Mouse (Mus musculus): ENCODE results near the gene Primpol.

The Primpol gene

DNA sequence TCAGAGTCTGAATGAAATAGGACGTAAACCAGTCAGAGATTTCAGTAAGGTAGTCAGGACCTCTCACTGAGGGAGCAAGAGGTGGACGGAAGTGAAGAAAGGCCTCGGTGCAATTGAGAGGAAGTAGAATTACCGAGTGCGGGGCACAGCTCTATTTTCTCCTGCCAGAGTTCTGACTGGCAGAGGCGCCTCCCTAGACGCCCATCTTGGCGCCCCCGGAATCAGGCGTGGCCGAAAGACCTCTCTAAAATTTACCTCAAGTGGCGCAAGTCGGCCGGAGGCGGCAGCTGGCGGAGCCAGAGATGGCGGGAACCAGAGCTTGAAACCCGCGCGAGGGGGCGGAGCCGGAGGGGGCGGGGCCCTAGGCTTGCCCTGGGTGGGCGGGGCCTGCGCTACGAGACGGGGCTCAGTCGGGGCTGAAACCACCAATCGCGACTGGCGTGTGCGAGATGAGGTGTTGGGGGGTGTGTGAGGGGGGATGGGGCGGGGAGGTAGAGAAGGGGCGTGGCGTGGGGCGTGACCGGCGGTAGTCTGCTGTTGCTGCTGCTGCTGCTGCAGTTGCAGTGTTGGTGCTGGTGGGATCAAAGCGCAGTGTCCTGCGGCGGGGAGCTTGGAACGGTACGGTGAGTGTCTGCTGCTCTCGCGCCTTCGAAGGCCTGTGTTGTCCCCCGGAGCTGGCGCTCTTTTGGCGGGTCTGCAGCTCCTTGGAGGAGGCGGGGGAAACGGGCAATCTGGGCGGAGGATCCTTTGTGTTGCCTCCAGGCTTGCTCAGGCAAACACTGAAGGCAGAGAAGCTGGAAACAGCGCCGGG lies at the start of gene Primpol, which contains the start of gene Casp3:
Gene Primpol (minus strand): TSS at position 334 of the 811 bp plus-strand sequence.
Gene Casp3 (plus strand): TSS at position 413 of the 811 bp plus-strand sequence.
- DNase-seq, result peak; percentile 97

DNA sequence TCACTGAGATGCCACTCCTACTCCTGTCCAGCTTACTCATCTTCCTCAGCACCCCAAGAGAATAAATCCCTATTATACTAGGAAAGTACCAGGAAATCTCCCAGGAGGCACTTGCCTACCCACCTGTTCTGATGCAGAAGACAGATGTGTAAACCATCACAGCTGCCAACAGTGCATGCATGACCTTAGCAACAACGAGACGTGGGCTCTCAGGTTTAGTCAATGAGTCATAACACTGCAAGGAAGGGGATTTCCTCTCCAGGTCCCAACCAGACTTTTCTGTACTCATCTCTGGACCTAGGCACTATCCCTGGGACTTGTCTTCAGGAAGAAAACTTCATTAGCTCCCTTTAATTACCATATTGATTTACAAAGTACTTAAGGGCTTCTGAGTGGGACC lies 38.9 kb upstream of the Primpol start:
- DNase-seq, result no peak

DNA sequence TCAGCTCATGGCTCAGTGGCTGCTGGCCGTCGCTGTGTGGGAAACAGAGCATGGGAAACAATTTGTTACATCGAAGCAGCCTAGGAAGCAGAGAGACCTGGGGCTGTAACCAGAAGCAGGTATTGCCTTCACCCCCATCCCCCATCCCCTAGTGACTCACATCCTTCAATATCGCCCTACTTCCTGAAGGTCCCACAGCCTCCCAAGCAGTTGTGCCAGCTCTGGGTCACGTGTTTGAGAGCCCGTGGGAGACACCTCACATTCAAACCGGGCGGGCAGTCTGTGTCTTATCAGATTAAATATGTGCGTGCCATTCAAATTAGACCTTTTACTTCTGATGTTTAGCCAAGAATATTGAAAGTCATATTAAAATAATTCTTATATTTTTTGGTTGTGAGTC lies 34.9 kb upstream of the Primpol start:
- DNase-seq, result peak; percentile 22 to 43

DNA sequence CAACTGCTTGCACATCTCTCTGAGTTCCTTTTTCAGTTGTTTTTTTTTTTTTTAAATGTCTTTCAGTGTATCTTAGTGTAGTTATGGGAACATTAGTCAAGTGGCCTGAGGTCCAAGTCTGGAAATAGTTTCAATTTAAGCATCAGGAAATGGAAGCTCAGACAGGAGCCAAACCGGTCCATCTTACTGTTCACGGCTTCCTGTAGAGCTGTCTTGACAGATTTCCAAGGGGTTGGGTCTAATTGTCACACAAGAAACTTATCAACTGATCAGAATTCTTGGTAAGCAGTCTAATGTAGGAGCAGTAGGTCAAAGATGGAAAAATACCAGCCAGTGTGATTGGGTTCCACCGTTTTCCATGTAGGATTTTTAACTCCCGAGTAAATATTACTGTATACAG lies 31.4 kb upstream of the Primpol start:
- no peak for DNase-seq

GRCm38 (mm10) chr8:46641272-46641671 lies 24.3 kb upstream of the Primpol start:
- no peak for DNase-seq

- DNase-seq, result no peak
These were observed 22.8 kb upstream of the Primpol start for GRCm38 (mm10) chr8:46639852-46640251.

GRCm38 (mm10) chr8:46639010-46639571 lies 22.1 kb upstream of the Primpol start:
- DNase-seq, result peak; percentile 58 to 80

- DNase-seq, result no peak
These were observed 13.9 kb upstream of the Primpol start for GRCm38 (mm10) chr8:46630932-46631331.

GRCm38 (mm10) chr8:46630422-46630821 lies 13.4 kb upstream of the Primpol start:
- no peak for DNase-seq

DNA sequence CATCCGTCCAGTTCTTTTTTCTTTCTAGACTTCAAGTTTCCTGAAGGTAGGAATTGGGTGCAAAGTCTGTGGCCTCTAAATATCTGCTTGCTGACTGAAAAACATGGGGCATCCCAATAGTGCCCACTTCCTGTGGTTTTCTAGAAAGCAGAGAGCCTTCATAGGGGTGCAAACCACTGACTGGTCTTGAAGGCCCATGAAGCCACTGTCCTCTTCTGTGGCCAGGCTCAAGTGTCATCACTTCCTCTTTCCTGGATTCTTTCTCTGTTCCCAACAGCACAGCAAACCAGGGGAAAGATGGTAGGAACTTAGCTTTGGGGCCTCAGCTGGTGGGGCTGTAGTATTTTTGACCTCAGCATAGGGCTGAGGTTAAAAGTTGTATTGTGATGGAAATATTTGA lies 11.6 kb upstream of the Primpol start:
- no peak for DNase-seq

DNA sequence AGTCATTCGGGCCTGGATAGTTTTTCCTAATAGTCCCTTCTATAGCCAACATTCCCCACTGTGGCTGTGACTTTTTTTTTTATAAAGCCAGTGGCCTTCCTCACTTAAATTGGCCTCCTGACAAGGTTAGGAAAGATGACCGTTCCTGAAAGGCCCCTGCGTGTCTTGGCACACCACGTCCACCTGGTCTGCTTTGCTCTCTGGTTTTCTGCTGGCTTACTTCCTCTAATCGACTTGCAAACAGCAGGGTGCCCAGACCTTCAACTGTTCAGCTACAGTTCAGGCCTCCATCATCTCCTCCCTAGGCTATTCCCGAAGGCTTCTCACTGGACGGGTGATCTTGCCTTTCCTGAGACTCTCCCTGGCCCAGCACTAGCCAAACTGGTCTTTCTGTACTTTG lies 10.9 kb upstream of the Primpol start:
- DNase-seq, result no peak

- DNase-seq, result no peak
These were observed 9.6 kb upstream of the Primpol start for GRCm38 (mm10) chr8:46626642-46627041.

- DNase-seq, result no peak
These were observed 8.2 kb upstream of the Primpol start for GRCm38 (mm10) chr8:46625166-46625565.

- DNase-seq, result no peak
These were observed 5.6 kb upstream of the Primpol start for GRCm38 (mm10) chr8:46622446-46623270.

GRCm38 (mm10) chr8:46618639-46619320 lies 1.8 kb upstream of the Primpol start:
- no peak for DNase-seq

GRCm38 (mm10) chr8:46617690-46618620 lies 943 bp upstream of the Primpol start:
- DNase-seq, result peak in 1 of 2 experiments; percentile 14

- DNase-seq, result no peak
These were observed 1.1 kb downstream of the Primpol start for GRCm38 (mm10) chr8:46615936-46616335.

- DNase-seq, result peak in 1 of 2 experiments; percentile 26
These were observed 3.6 kb downstream of the Primpol start for GRCm38 (mm10) chr8:46613377-46613776.

GRCm38 (mm10) chr8:46612913-46613312 lies 4.1 kb downstream of the Primpol start:
- peak in 1 of 2 experiments; percentile 36 for DNase-seq

DNA sequence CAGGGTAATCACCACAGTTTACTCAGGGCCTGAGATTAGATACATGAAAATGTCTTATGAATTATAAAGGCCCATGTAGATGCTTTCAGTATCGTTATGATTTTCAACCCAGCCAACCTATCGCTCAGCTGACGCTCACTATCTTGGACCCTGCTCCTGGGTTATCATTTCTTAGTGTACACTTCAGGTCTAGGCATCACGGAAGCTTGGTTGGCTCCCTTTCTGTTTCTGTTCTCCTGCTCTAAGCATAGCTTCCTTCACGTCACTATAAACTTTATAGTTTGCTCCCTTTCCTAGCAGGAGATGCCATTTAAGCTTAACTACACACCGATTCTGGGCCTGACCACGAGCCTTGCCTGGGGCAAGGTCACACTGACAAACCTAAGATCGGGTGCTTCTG lies 5.5 kb downstream of the Primpol start:
- no peak for DNase-seq

- DNase-seq, result no peak
These were observed 10.1 kb downstream of the Primpol start for GRCm38 (mm10) chr8:46606930-46607329.

DNA sequence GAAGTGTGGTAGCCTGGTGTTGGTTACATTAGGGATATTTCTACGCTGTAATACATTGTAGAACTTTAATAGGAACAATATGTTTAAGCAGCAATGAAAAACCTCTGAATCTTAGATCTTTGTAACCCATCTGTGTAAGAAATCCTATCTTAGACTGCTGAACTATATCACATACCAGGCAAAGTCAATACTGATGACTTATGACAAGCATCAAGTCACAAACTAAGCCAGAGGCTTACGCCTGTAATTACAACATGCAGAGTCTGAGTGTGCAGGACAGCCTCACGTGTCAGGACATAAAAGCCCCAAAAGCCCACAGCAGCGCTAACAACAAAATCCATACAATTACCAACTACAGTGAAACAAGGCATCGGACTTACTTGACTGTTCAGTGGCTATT lies 13.4 kb downstream of the Primpol start:
- DNase-seq, result no peak

All from lung, postnatal 4 days (tissue).